Comparison of ENCODE assay signal across 8 mouse cellular contexts in the genomic region with DNA sequence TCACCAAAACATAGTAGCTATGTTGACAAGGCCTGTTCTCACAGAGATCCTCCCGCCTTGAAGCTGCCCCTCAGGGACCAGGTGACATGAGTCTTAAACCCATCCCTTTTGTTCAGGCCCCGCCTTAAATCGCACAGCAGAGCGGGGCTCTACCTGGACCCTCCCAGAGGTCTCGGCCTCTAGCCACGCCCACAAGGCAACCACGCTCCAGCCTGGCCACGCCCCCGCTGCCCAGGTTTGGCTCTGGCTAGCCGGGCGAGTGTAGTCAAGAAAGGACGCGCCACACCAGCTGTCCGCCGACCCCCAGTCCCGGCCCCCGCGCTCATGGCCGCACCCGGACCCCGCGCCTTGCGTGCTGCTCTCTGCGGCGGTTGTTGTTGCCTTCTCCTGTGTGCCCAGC. TPM values are rescaled to one million over a fixed set of nuclear protein-coding genes. Genes with fewer than 3 reads are reported as not detected.
DNase-seq lines count a peak whose midpoint lies in the region; ATAC-seq lines count a peak whose summit lies in the region.

No protein-coding gene starts in this region.

- peak overlapping the region; percentile 40 for H3K4me2 ChIP-seq in neural tube, embryonic 11.5 days (ENCODE audit: low read depth)
- peak overlapping the region; percentile 43 for H3K4me2 ChIP-seq in hindbrain, embryonic 11.5 days (replicated peaks; ENCODE audit: low read depth, low read length)
- peak overlapping the region; percentile 79 for H3K4me2 ChIP-seq in limb, embryonic 12.5 days
- H3K4me2 ChIP-seq in midbrain, embryonic 16.5 days (ENCODE audit: low read length) = peak overlapping the region; percentile 74

- 0 out of 2 replicates have a peak overlapping the region, but pooled peaks have one; percentile 5 for H3K9ac ChIP-seq in neural tube, embryonic 11.5 days (ENCODE audit: low read length)
- H3K9ac ChIP-seq in hindbrain, embryonic 11.5 days (ENCODE audit: low read depth, low read length) = peak overlapping the region; percentile 34; the same call in 1 of the 2 replicates
- peak overlapping the region; percentile 56 for H3K9ac ChIP-seq in limb, embryonic 12.5 days (replicated peaks)
- peak overlapping the region; percentile 64 for H3K9ac ChIP-seq in midbrain, embryonic 16.5 days (ENCODE audit: low read depth, low read length)

- H3K9me3 ChIP-seq in neural tube, embryonic 11.5 days (ENCODE audit: control insufficient read depth, low read length) = no peaks in the 10 kb centered on the region
- H3K9me3 ChIP-seq in hindbrain, embryonic 11.5 days (ENCODE audit: control insufficient read depth, low read length) = no peaks in the 10 kb centered on the region
- no peaks in the 10 kb centered on the region for H3K9me3 ChIP-seq in limb, embryonic 12.5 days
- no peaks in the 10 kb centered on the region for H3K9me3 ChIP-seq in midbrain, embryonic 16.5 days (replicated peaks; ENCODE audit: control insufficient read depth, low read length, poor library complexity, severe bottlenecking)

- H3K4me3 ChIP-seq in neural tube, embryonic 11.5 days (ENCODE audit: low read depth, low read length) = peak overlapping the region; percentile 21; the same call in 1 of the 2 replicates
- H3K4me3 ChIP-seq in hindbrain, embryonic 11.5 days (ENCODE audit: low read depth, low read length) = peak overlapping the region; percentile 17; the same call in 1 of the 2 replicates
- peak overlapping the region; percentile 42 for H3K4me3 ChIP-seq in limb, embryonic 12.5 days (replicated peaks)
- H3K4me3 ChIP-seq in midbrain, embryonic 16.5 days (ENCODE audit: low read depth, low read length) = peak overlapping the region; percentile 40

- ATAC-seq in neural tube, embryonic 11.5 days (ENCODE audit: insufficient read depth, low FRiP score, low TSS enrichment) = no peak
- ATAC-seq in hindbrain, embryonic 11.5 days (ENCODE audit: low FRiP score) = no peak
- peak; percentile 32 for ATAC-seq in limb, embryonic 12.5 days (ENCODE audit: insufficient number of reproducible peaks, insufficient read depth, low FRiP score, low TSS enrichment, low read depth)
- ATAC-seq in midbrain, embryonic 16.5 days = no peak
- no peak for ATAC-seq in megakaryocyte progenitor cell, adult 5-6 weeks (replicated peaks; ENCODE audit: poor library complexity)

- WGBS in neural tube, embryonic 11.5 days = 1% methylated on average over 25 of the region's 25 CpGs
- WGBS in hindbrain, embryonic 11.5 days = 3% methylated on average over 23 of the region's 25 CpGs
- WGBS in limb, embryonic 12.5 days = 3% methylated on average over 25 of the region's 25 CpGs
- WGBS in midbrain, embryonic 16.5 days = 3% methylated on average over 25 of the region's 25 CpGs

- H3K27ac ChIP-seq in neural tube, embryonic 11.5 days (ENCODE audit: low read depth, low read length) = no peak overlapping the region
- H3K27ac ChIP-seq in hindbrain, embryonic 11.5 days (ENCODE audit: low read depth, low read length) = no peak overlapping the region
- peak overlapping the region; percentile 17; the same call in 1 of the 2 replicates for H3K27ac ChIP-seq in limb, embryonic 12.5 days
- no peak overlapping the region for H3K27ac ChIP-seq in midbrain, embryonic 16.5 days (ENCODE audit: low read length)

- no peak for DNase-seq in neural tube, embryonic 11.5 days (ENCODE audit: low spot score)
- DNase-seq in neural tube, embryonic 10.5 days (ENCODE audit: extremely low spot score, low spot score) = no peak
- DNase-seq in hindbrain, embryonic 11.5 days (ENCODE audit: low spot score) = peak; percentile 64
- DNase-seq in left cerebral cortex, adult 11 months (ENCODE audit: low spot score) = no peak
- no peak for DNase-seq in T-cell, adult 2 months (ENCODE audit: low spot score)

- H3K36me3 ChIP-seq in neural tube, embryonic 11.5 days (ENCODE audit: control insufficient read depth, insufficient read depth, low read length) = no peaks in the 10 kb centered on the region
- H3K36me3 ChIP-seq in hindbrain, embryonic 11.5 days (ENCODE audit: control insufficient read depth, insufficient read depth, low read length) = no peaks in the 10 kb centered on the region
- H3K36me3 ChIP-seq in limb, embryonic 12.5 days = no peaks in the 10 kb centered on the region
- H3K36me3 ChIP-seq in midbrain, embryonic 16.5 days (ENCODE audit: control insufficient read depth, insufficient read depth, low read length) = no peaks in the 10 kb centered on the region

- H3K27me3 ChIP-seq in neural tube, embryonic 11.5 days (ENCODE audit: control insufficient read depth, insufficient read depth, low read length) = peaks cover 11% of the 10 kb centered on the region; the same call in 1 of the 2 replicates
- H3K27me3 ChIP-seq in hindbrain, embryonic 11.5 days (ENCODE audit: control insufficient read depth, insufficient read depth, low read length) = peaks cover 14% of the 10 kb centered on the region
- H3K27me3 ChIP-seq in limb, embryonic 12.5 days = peaks cover 35% of the 10 kb centered on the region
- peaks cover 22% of the 10 kb centered on the region for H3K27me3 ChIP-seq in midbrain, embryonic 16.5 days (ENCODE audit: control insufficient read depth, insufficient read depth, low read depth, low read length)

- no peaks in the 10 kb centered on the region for H3K4me1 ChIP-seq in neural tube, embryonic 11.5 days (ENCODE audit: control insufficient read depth, insufficient read depth, low read length)
- 0 out of 2 replicates have a peak, but pooled peaks cover 2% of the 10 kb centered on the region for H3K4me1 ChIP-seq in hindbrain, embryonic 11.5 days (replicated peaks; ENCODE audit: control insufficient read depth, insufficient read depth, low read length)
- H3K4me1 ChIP-seq in limb, embryonic 12.5 days (replicated peaks) = peaks cover 19% of the 10 kb centered on the region
- peaks cover 3% of the 10 kb centered on the region; the same call in 1 of the 2 replicates for H3K4me1 ChIP-seq in midbrain, embryonic 16.5 days (ENCODE audit: control insufficient read depth, insufficient read depth, low read length)

RNA-seq across cellular contexts. Expression of a gene that starts 8.3 kb away (rescaled TPM):
- 0.45 and 0.49 TPM in 2 replicates for polyA plus RNA-seq in neural tube, embryonic 11.5 days (2014; fragmentation: Nextera tagmentation; extraction: Ambion mirVana)
- polyA plus RNA-seq in hindbrain, embryonic 11.5 days (2014; fragmentation: Nextera tagmentation; extraction: Ambion mirVana) = 0.19 and 0.50 TPM in 2 replicates
- 0.24 and 0.58 TPM in 2 replicates for polyA plus RNA-seq in limb, embryonic 12.5 days (2016; fragmentation: Nextera tagmentation; extraction: Ambion mirVana)
- polyA plus RNA-seq in midbrain, embryonic 16.5 days (2015; fragmentation: Nextera tagmentation; extraction: Ambion mirVana) = 1.5 and 2.0 TPM in 2 replicates
- total RNA-seq in megakaryocyte progenitor cell, adult 5-6 weeks (2015) = not detected in 2 replicates
- total RNA-seq in megakaryocyte progenitor cell, adult 5-6 weeks (2017) = 0.08 TPM in 1 of 2 replicates, not detected in the other

RNA-seq across cellular contexts. Expression of a gene that starts 8.7 kb away (rescaled TPM):
- polyA plus RNA-seq in neural tube, embryonic 11.5 days (2014; fragmentation: Nextera tagmentation; extraction: Ambion mirVana) = 0.32 and 0.62 TPM in 2 replicates
- 0.91 and 0.93 TPM in 2 replicates for polyA plus RNA-seq in hindbrain, embryonic 11.5 days (2014; fragmentation: Nextera tagmentation; extraction: Ambion mirVana)
- polyA plus RNA-seq in limb, embryonic 12.5 days (2016; fragmentation: Nextera tagmentation; extraction: Ambion mirVana) = 3.2 and 4.6 TPM in 2 replicates
- polyA plus RNA-seq in midbrain, embryonic 16.5 days (2015; fragmentation: Nextera tagmentation; extraction: Ambion mirVana) = 3.8 and 4.1 TPM in 2 replicates
- not detected in 2 replicates for total RNA-seq in megakaryocyte progenitor cell, adult 5-6 weeks (2015)
- not detected in 2 replicates for total RNA-seq in megakaryocyte progenitor cell, adult 5-6 weeks (2017)

RNA-seq across cellular contexts. Expression of a gene that starts 20.0 kb away (rescaled TPM):
- polyA plus RNA-seq in neural tube, embryonic 11.5 days (2014; fragmentation: Nextera tagmentation; extraction: Ambion mirVana) = 1.5 and 2.7 TPM in 2 replicates
- 2.7 and 3.0 TPM in 2 replicates for polyA plus RNA-seq in hindbrain, embryonic 11.5 days (2014; fragmentation: Nextera tagmentation; extraction: Ambion mirVana)
- 2.3 and 2.9 TPM in 2 replicates for polyA plus RNA-seq in limb, embryonic 12.5 days (2016; fragmentation: Nextera tagmentation; extraction: Ambion mirVana)
- 2.8 TPM in 2 replicates for polyA plus RNA-seq in midbrain, embryonic 16.5 days (2015; fragmentation: Nextera tagmentation; extraction: Ambion mirVana)
- 3.6 and 4.6 TPM in 2 replicates for total RNA-seq in megakaryocyte progenitor cell, adult 5-6 weeks (2015)
- total RNA-seq in megakaryocyte progenitor cell, adult 5-6 weeks (2017) = 0.87 and 6.1 TPM in 2 replicates

RNA-seq across cellular contexts. Expression of a gene that starts 42.3 kb away (rescaled TPM):
- polyA plus RNA-seq in neural tube, embryonic 11.5 days (2014; fragmentation: Nextera tagmentation; extraction: Ambion mirVana) = 1.2 and 1.4 TPM in 2 replicates
- polyA plus RNA-seq in hindbrain, embryonic 11.5 days (2014; fragmentation: Nextera tagmentation; extraction: Ambion mirVana) = 0.59 and 1.2 TPM in 2 replicates
- polyA plus RNA-seq in limb, embryonic 12.5 days (2016; fragmentation: Nextera tagmentation; extraction: Ambion mirVana) = 3.8 and 4.1 TPM in 2 replicates
- polyA plus RNA-seq in midbrain, embryonic 16.5 days (2015; fragmentation: Nextera tagmentation; extraction: Ambion mirVana) = 0.16 and 0.25 TPM in 2 replicates
- 1.9 and 2.0 TPM in 2 replicates for total RNA-seq in megakaryocyte progenitor cell, adult 5-6 weeks (2015)
- 3.9 and 5.2 TPM in 2 replicates for total RNA-seq in megakaryocyte progenitor cell, adult 5-6 weeks (2017)

RNA-seq across cellular contexts. Expression of a gene that starts 56.9 kb away (rescaled TPM):
- polyA plus RNA-seq in neural tube, embryonic 11.5 days (2014; fragmentation: Nextera tagmentation; extraction: Ambion mirVana) = 79.0 and 91.0 TPM in 2 replicates
- polyA plus RNA-seq in hindbrain, embryonic 11.5 days (2014; fragmentation: Nextera tagmentation; extraction: Ambion mirVana) = 80.7 and 82.8 TPM in 2 replicates
- 81.4 and 85.3 TPM in 2 replicates for polyA plus RNA-seq in limb, embryonic 12.5 days (2016; fragmentation: Nextera tagmentation; extraction: Ambion mirVana)
- 111 and 121 TPM in 2 replicates for polyA plus RNA-seq in midbrain, embryonic 16.5 days (2015; fragmentation: Nextera tagmentation; extraction: Ambion mirVana)
- 43.2 and 50.8 TPM in 2 replicates for total RNA-seq in megakaryocyte progenitor cell, adult 5-6 weeks (2015)
- total RNA-seq in megakaryocyte progenitor cell, adult 5-6 weeks (2017) = 17.4 TPM in 2 replicates

Comparison
In these comparisons a context has a peak if more than half of its experiments do, and no peak if none do; other contexts are left out.
1. H3K9ac ChIP-seq: peak in every context shown above with its lines; median percentile 64 in midbrain, embryonic 16.5 days; 56 in limb, embryonic 12.5 days; 34 in hindbrain, embryonic 11.5 days; 5 in neural tube, embryonic 11.5 days.